In genomic region chr17:73087045-73087910, GRCm38 (mm10) we compare ENCODE assay signal across 12 mouse cellular contexts. TPM values are rescaled to one million over a fixed set of nuclear protein-coding genes. Genes with fewer than 3 reads are reported as not detected.
DNase-seq lines count a peak whose midpoint lies in the region; ATAC-seq lines count a peak whose summit lies in the region.
"Had no signal": no experiment of that assay in that cellular context is flagged by ENCODE, and none has a peak within 500 bp of the region (broad histone marks: within the 10 kb centered on the region; RNA-seq: fewer than 3 reads in every experiment).

No protein-coding gene starts in this region.

- intact Hi-C loops in heart, postnatal 25 days (cut with DNase I) = no loop called here
- intact Hi-C loops in left cerebral cortex, postnatal 36 days (cut with DNase I) = no loop called here

- H3K27ac ChIP-seq in heart, embryonic 16.5 days (ENCODE audit: low read length) = peak overlapping the region; percentile 78
- H3K27ac ChIP-seq: forebrain, embryonic 13.5 days; hindbrain, embryonic 13.5 days; liver, embryonic 15.5 days had no signal

- ATAC-seq in heart, embryonic 16.5 days (replicated peaks; ENCODE audit: extremely low read depth, insufficient read depth, low FRiP score) = peak; percentile 72
- ATAC-seq in granulocyte monocyte progenitor cell, adult 5-6 weeks (replicated peaks; ENCODE audit: poor library complexity, severe bottlenecking) = peak; percentile 42; the same call in 1 of the 2 replicates
- ATAC-seq: forebrain, embryonic 13.5 days had no signal

- H3K27me3 ChIP-seq in heart, embryonic 16.5 days (ENCODE audit: control insufficient read depth, insufficient read depth, low read length) = no peaks in the 10 kb centered on the region
- H3K27me3 ChIP-seq: forebrain, embryonic 13.5 days; hindbrain, embryonic 13.5 days had no signal

- H3K4me3 ChIP-seq in heart, embryonic 16.5 days (ENCODE audit: low read length) = no peak overlapping the region
- H3K4me3 ChIP-seq: forebrain, embryonic 13.5 days; hindbrain, embryonic 13.5 days; liver, embryonic 15.5 days had no signal

- H3K4me2 ChIP-seq in heart, embryonic 16.5 days (ENCODE audit: low read depth, low read length) = peak overlapping the region; percentile 10; the same call in 1 of the 2 replicates
- H3K4me2 ChIP-seq: forebrain, embryonic 13.5 days; hindbrain, embryonic 13.5 days; liver, embryonic 15.5 days had no signal

- no peak for DNase-seq in heart, postnatal 25 days (ENCODE audit: low spot score)
- DNase-seq in CD8-positive naive resting alpha-beta T cell, adult 2 months (ENCODE audit: low read depth in 2 of 2, low spot score in 2 of 2) = peak; percentile 47 to 63
- peak; percentile 82 for DNase-seq in naive thymus-derived CD4-positive, alpha-beta T cell, adult 2 months (ENCODE audit: low read depth)
- DNase-seq in left cerebral cortex, postnatal 36 days (ENCODE audit: low spot score in 2 of 2) = no peak
- DNase-seq in cerebellum, postnatal 25 days = no peak
- no peak for DNase-seq in gastrocnemius, adult 8-10 months (ENCODE audit: low spot score in 2 of 2)
- DNase-seq: embryo, embryonic 11 days had no signal

- H3K36me3 ChIP-seq in heart, embryonic 16.5 days (ENCODE audit: control insufficient read depth, insufficient read depth) = no peaks in the 10 kb centered on the region
- H3K36me3 ChIP-seq: hindbrain, embryonic 13.5 days; liver, embryonic 15.5 days had no signal

- WGBS in heart, embryonic 16.5 days = 12% methylated on average over 13 of the region's 13 CpGs

- peak overlapping the region; percentile 41; the same call in 1 of the 2 replicates for H3K9ac ChIP-seq in heart, embryonic 16.5 days (ENCODE audit: low read length)
- H3K9ac ChIP-seq: forebrain, embryonic 13.5 days; hindbrain, embryonic 13.5 days; liver, embryonic 15.5 days had no signal

- H3K9me3 ChIP-seq in heart, embryonic 16.5 days (replicated peaks; ENCODE audit: control insufficient read depth, low read length) = no peaks in the 10 kb centered on the region
- H3K9me3 ChIP-seq: forebrain, embryonic 13.5 days; hindbrain, embryonic 13.5 days; liver, embryonic 15.5 days had no signal

- H3K4me1 ChIP-seq in heart, embryonic 16.5 days (ENCODE audit: control insufficient read depth, insufficient read depth, low read length) = peaks cover 12% of the 10 kb centered on the region
- H3K4me1 ChIP-seq: forebrain, embryonic 13.5 days; hindbrain, embryonic 13.5 days had no signal

RNA-seq across cellular contexts. Expression of gene Lclat1, which starts 20.5 kb away (rescaled TPM):
- polyA plus RNA-seq in heart, embryonic 16.5 days (2015; fragmentation: Nextera tagmentation; extraction: Ambion mirVana) = 39.5 and 49.2 TPM in 2 replicates
- 100 to 1,000 TPM; 107 to 116 TPM for total RNA-seq in heart, postnatal 25 days (2021)
- total RNA-seq in granulocyte monocyte progenitor cell, adult 5-6 weeks (2014; fragmentation: Nextera tagmentation) = 14.3 and 27.5 TPM in 2 replicates
- 11.0 and 12.8 TPM in 2 replicates for total RNA-seq in granulocyte monocyte progenitor cell, adult 5-6 weeks (2017)
- 10 to 100 TPM; 36.9 to 42.0 TPM for total RNA-seq in left cerebral cortex, postnatal 36 days (2021)
- total RNA-seq in gastrocnemius, adult 8-10 months (2022) = 10 to 100 TPM; 16.3 to 20.3 (median 18.4) TPM

Comparison
In these comparisons a context has a peak if more than half of its experiments do, and no peak if none do; other contexts are left out.
1. DNase-seq: peak in CD8-positive naive resting alpha-beta T cell, adult 2 months (2 of 2) and naive thymus-derived CD4-positive, alpha-beta T cell, adult 2 months (single experiment); none in heart, postnatal 25 days (single experiment), left cerebral cortex, postnatal 36 days (0 of 2), cerebellum, postnatal 25 days (0 of 2) and gastrocnemius, adult 8-10 months (0 of 2).